Mouse (Mus musculus) embryonic facial prominence, embryonic 14.5 days (tissue): ENCODE results near the gene Plbd2. TPM values are rescaled to one million over a fixed set of nuclear protein-coding genes. Genes with fewer than 3 reads are reported as not detected.
"Not testable (repeated sequence)": the region's sequence is repeated elsewhere in the genome, so short reads cannot be mapped to it uniquely, and the experiment has no call there.

Experiments
- ATAC-seq: fragments of 200-750 bp; cut with Nextera tagmentation; 2 replicates; pipeline ENCODE4 v1.8.0; 2017; ENCODE audit warnings: low read depth, moderate number of reproducible peaks, moderate TSS enrichment
- DNase-seq: peaks from one replicate; pipeline ENCODE4 v3.0.0-alpha.2; 2015; ENCODE audit warnings: low spot score
- H3K27ac ChIP-seq: fragments of 300-500 bp; sonication (generic); replicated peaks from 2 replicates; pipeline ENCODE4 v1.5.1; 2014; ENCODE audit warnings: low read depth, mild to moderate bottlenecking, low read length, moderate library complexity
- H3K27me3 ChIP-seq: fragments of 300-500 bp; sonication (generic); replicated peaks from 2 replicates; pipeline ENCODE4 v1.6.1; 2014; ENCODE audit warnings: low read length; ENCODE audit not compliant: control insufficient read depth, insufficient read depth
- H3K36me3 ChIP-seq: fragments of 300-500 bp; sonication (generic); 2 replicates; pipeline ENCODE4 v1.6.1; 2014; ENCODE audit warnings: low read length, mixed read lengths; ENCODE audit not compliant: control insufficient read depth, insufficient read depth
- H3K4me1 ChIP-seq: fragments of 300-500 bp; sonication (generic); 2 replicates; pipeline ENCODE4 v1.6.1; 2014; ENCODE audit warnings: antibody characterized with exemption, low read length; ENCODE audit not compliant: control insufficient read depth, insufficient read depth
- H3K4me2 ChIP-seq: fragments of 300-500 bp; sonication (generic); 2 replicates; pipeline ENCODE4 v1.6.1; 2014; ENCODE audit warnings: low read depth, mild to moderate bottlenecking, low read length, moderate library complexity, mixed read lengths
- H3K4me3 ChIP-seq: fragments of 300-500 bp; sonication (generic); 2 replicates; pipeline ENCODE4 v1.5.1; 2014; ENCODE audit warnings: low read depth, mild to moderate bottlenecking, low read length
- H3K9ac ChIP-seq: fragments of 300-500 bp; sonication (generic); 2 replicates; pipeline ENCODE4 v1.6.1; 2014; ENCODE audit warnings: low read depth, mild to moderate bottlenecking, low read length, moderate library complexity, mixed read lengths
- H3K9me3 ChIP-seq: fragments of 300-500 bp; sonication (generic); 2 replicates; pipeline ENCODE4 v1.6.1; 2016; ENCODE audit warnings: low read length; ENCODE audit not compliant: control insufficient read depth
- WGBS: fragments of 180-500 bp; shearing (Covaris S2); extraction: QIAGEN DNeasy Blood & Tissue Kit; methylation state at CpG from one replicate; pipeline ENCODE4 v1.1.7; 2014; 5-methylcytosine and 5-hydroxymethylcytosine counted together
- polyA plus RNA-seq: library from polyadenylated mRNA; unstranded; fragments of >200 nt; fragmentation: Nextera tagmentation; extraction: Ambion mirVana; gene quantifications from 2 replicates; pipeline ENCODE4 v1.2.1, GENCODE M21; 2014

Plbd2 gene
- polyA plus RNA-seq, 1 experiment from 2014 or later = 47.0 TPM

GRCm38 (mm10) chr5:120505781-120506180, 2.4 kb upstream of the Plbd2 start:
- H3K9ac ChIP-seq = 0 out of 2 replicates have a peak overlapping the region, but pooled peaks have one; percentile 2
- no peak overlapping the region for H3K27ac ChIP-seq
- ATAC-seq (no peak), DNase-seq (no peak)
- no peak overlapping the region for H3K4me3 ChIP-seq
- no peaks in the 10 kb centered on the region for H3K27me3 ChIP-seq
- no peaks in the 10 kb centered on the region for H3K9me3 ChIP-seq
- H3K36me3 ChIP-seq = no peaks in the 10 kb centered on the region
- WGBS = 73% methylated on average over 9 of the region's 9 CpGs
- no peak overlapping the region for H3K4me2 ChIP-seq
- peaks cover 9% of the 10 kb centered on the region for H3K4me1 ChIP-seq

- peak; percentile 74 for DNase-seq
- peak; percentile 35; the same call in 1 of the 2 replicates for ATAC-seq
- Histone ChIP-seq H3K9ac (0 out of 2 replicates have a peak overlapping the region, but pooled peaks have one; percentile 2), H3K36me3 (no peaks in the 10 kb centered on the region), H3K4me3 (no peak overlapping the region), H3K4me2 (peak overlapping the region; percentile 33), H3K27ac (no peak overlapping the region), H3K4me1 (peaks cover 9% of the 10 kb centered on the region), H3K27me3 (no peaks in the 10 kb centered on the region), H3K9me3 (no peaks in the 10 kb centered on the region)
- WGBS = 17% methylated on average over 16 of the region's 16 CpGs
These were observed 1.9 kb upstream of the Plbd2 start for GRCm38 (mm10) chr5:120505368-120505767.

- Histone ChIP-seq H3K27me3 (no peaks in the 10 kb centered on the region), H3K36me3 (peaks cover 7% of the 10 kb centered on the region; the same call in 1 of the 2 replicates), H3K9me3 (no peaks in the 10 kb centered on the region), H3K4me3 (peak overlapping the region; percentile 94), H3K27ac (no peak overlapping the region), H3K9ac (peak overlapping the region; percentile 92), H3K4me2 (peak overlapping the region; percentile 92), H3K4me1 (peaks cover 9% of the 10 kb centered on the region)
- no peak for DNase-seq
- WGBS = 4% methylated on average over 10 of the region's 12 CpGs
- no peak for ATAC-seq
These were observed 716 bp downstream of the Plbd2 start for GRCm38 (mm10) chr5:120502675-120503143.

GRCm38 (mm10) chr5:120502147-120502621, 1.2 kb downstream of the Plbd2 start:
- Histone ChIP-seq H3K9me3 (no peaks in the 10 kb centered on the region), H3K4me1 (peaks cover 9% of the 10 kb centered on the region), H3K27me3 (no peaks in the 10 kb centered on the region), H3K4me2 (peak overlapping the region; percentile 92), H3K27ac (no peak overlapping the region), H3K36me3 (peaks cover 8% of the 10 kb centered on the region; the same call in 1 of the 2 replicates), H3K9ac (peak overlapping the region; percentile 92; the same call in 1 of the 2 replicates), H3K4me3 (peak overlapping the region; percentile 94)
- ATAC-seq = no peak
- no peak for DNase-seq
- 57% methylated on average over 9 of the region's 9 CpGs for WGBS

- not testable (repeated sequence) for H3K4me1 ChIP-seq, DNase-seq, H3K27me3 ChIP-seq, H3K27ac ChIP-seq, ATAC-seq, H3K9me3 ChIP-seq, H3K4me3 ChIP-seq, H3K4me2 ChIP-seq, H3K9ac ChIP-seq
- 90% methylated on average over 9 of the region's 9 CpGs for WGBS
- H3K36me3 ChIP-seq = peaks cover 11% of the 10 kb centered on the region; the same call in 1 of the 2 replicates
These were observed 2.8 kb downstream of the Plbd2 start for GRCm38 (mm10) chr5:120500609-120501008.

GRCm38 (mm10) chr5:120499202-120499601, 4.2 kb downstream of the Plbd2 start:
- H3K4me2 ChIP-seq = no peak overlapping the region
- WGBS = 85% methylated on average over 4 of the region's 4 CpGs
- no peak overlapping the region for H3K4me3 ChIP-seq
- no peak for ATAC-seq
- no peaks in the 10 kb centered on the region for H3K9me3 ChIP-seq
- H3K36me3 ChIP-seq = peaks cover 21% of the 10 kb centered on the region; the same call in 1 of the 2 replicates
- H3K4me1 ChIP-seq = peaks cover 9% of the 10 kb centered on the region
- H3K27me3 ChIP-seq = no peaks in the 10 kb centered on the region
- no peak overlapping the region for H3K27ac ChIP-seq
- DNase-seq = no peak
- no peak overlapping the region for H3K9ac ChIP-seq

GRCm38 (mm10) chr5:120497071-120497470, 6.4 kb downstream of the Plbd2 start:
- peaks cover 42% of the 10 kb centered on the region for H3K36me3 ChIP-seq
- no peak overlapping the region for H3K9ac ChIP-seq
- peaks cover 1% of the 10 kb centered on the region for H3K4me1 ChIP-seq
- DNase-seq (no peak), ATAC-seq (no peak)
- H3K4me3 ChIP-seq = no peak overlapping the region
- no peak overlapping the region for H3K27ac ChIP-seq
- H3K27me3 ChIP-seq = no peaks in the 10 kb centered on the region
- no peak overlapping the region for H3K4me2 ChIP-seq
- 87% methylated on average over 3 of the region's 3 CpGs for WGBS
- no peaks in the 10 kb centered on the region for H3K9me3 ChIP-seq

GRCm38 (mm10) chr5:120495703-120496226, 7.7 kb downstream of the Plbd2 start:
- H3K36me3 ChIP-seq = peaks cover 49% of the 10 kb centered on the region

More at GRCm38 (mm10) chr5:120495703-120496226, 7.7 kb downstream of the Plbd2 start:
- WGBS = 87% methylated on average over 13 of the region's 13 CpGs
- Histone ChIP-seq H3K9me3 (no peaks in the 10 kb centered on the region), H3K27ac (no peak overlapping the region), H3K4me1 (no peaks in the 10 kb centered on the region), H3K27me3 (no peaks in the 10 kb centered on the region), H3K9ac (no peak overlapping the region), H3K4me2 (no peak overlapping the region), H3K4me3 (no peak overlapping the region)
- DNase-seq = no peak
- ATAC-seq = no peak
